Mouse (Mus musculus) activated CD4-positive, CD25-positive, alpha-beta regulatory T cell, adult 4 months (primary cell): ENCODE measurements around the gene Gm5592. TPM values are rescaled to one million over a fixed set of nuclear protein-coding genes. Genes with fewer than 3 reads are reported as not detected.
"Not testable (repeated sequence)": the region's sequence is repeated elsewhere in the genome, so short reads cannot be mapped to it uniquely, and the experiment has no call there.

ENCODE experiments used
- ATAC-seq: one replicate; pipeline ENCODE4 v1.8.0; 2017
- polyA plus RNA-seq, 2 experiments: library from polyadenylated mRNA; unstranded; fragments of 100-300 nt; shearing (Covaris generic); gene quantifications; one replicate each; pipeline ENCODE4 v1.2.1; 2017

The Gm5592 gene
- polyA plus RNA-seq, result not detected

DNA sequence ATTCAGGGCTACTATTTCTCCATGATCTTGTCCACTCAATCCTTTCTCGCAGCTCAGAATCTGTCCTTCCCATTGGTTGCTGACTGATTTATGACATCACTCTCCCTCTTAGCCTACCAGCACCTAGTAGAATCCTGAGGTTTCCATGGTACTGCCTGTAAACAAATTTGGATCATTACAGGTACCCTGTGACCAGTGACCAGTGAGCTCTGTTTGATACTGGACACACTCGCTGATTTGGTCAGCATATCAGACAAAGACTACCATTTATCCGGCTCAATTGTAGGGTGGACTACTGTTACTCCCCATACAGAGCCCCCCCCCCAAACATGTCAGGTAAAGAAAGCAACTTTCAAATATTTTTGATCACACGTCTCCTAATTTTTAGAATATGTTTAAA, at the start of gene Gm5592:
Gene Gm5592 (plus strand): TSS at position 301 of the 400 bp plus-strand sequence.
- not testable (repeated sequence) for ATAC-seq

DNA sequence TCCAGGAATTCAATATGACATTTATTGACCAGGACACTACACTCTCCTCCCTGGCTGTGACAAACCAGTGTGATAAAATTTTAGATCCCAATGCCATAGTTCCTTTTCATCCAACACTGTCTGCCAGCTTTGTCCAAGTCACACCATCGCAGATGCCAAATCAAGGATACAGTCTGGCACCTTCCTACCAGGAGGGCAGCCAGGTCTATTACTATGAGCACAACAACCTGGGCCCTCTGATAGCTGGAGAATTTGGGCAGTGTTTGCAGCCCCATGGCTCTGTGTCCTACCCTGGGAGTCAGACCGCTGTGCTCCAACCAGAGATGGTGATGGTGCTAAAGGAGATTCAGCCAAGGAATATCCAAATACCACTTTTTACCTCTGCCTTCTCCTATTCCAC, 2.2 kb downstream of the Gm5592 start:
- ATAC-seq, result not testable (repeated sequence)

DNA sequence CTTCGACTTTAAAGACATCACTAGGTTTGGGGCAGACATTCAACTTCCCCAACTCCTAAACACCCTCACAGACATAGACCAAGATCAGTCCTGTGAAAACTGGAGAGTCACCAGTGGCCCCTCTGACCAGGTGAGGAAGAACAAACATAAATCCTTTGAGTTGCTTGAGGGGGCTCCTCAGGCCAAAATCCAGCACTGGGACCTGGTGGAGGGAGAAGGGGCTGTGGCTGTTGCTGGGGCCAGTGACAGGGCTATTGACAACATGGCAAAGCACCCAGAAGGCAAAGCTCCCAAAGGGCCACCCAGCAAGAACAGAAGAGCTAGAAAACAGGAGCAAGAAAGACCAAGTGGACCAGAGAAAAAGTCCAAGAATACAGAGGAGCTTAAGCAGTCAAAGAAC, 4.2 kb downstream of the Gm5592 start:
- not testable (repeated sequence) for ATAC-seq

DNA sequence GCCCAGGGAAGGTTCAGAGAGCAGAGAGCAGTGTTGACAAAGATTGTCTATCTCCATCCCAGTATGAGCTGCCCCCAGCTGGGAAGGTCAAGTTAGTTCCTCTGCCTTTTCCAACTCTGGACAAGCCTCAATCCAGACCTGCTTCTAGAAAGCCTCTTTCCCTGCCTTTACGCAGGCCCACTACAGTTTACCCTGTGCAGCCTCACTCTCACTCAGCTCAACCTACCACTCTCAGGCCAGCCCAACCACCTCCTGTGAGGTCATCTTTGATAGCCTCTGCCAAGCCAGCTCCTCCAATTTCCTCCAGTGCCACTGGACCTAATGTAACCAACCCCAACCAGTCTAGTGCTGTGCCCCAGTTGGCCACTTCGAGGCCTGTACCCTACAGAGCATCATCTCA, 4.9 kb downstream of the Gm5592 start:
- ATAC-seq, result not testable (repeated sequence)

DNA sequence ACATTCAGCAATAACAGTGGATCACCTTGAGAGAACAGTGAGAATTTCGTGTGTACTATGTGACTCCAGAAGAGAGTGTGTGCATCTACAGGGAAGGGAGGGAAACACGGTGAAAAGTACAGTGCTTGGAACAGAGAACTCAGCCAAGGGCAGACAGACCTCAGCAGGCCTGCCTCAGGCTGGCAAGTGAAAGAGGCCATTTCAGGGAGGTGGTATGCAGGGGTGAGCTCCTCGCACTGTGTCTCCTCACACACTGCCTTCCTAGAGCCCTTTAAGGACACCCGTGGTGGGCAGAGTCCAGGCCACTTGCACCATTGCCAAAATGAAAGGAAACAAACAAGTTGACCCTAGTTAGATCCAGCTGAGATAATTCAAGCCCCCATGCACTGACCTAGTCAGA, 40.0 kb downstream of the Gm5592 start:
- no peak for ATAC-seq

Other genes with a start within 250 kb of the Gm5592 start
- not detected for gene 4930433I11Rik, start 166.3 kb upstream of the Gm5592 start, polyA plus RNA-seq
- not detected for gene Gm4884, start 121.1 kb upstream of the Gm5592 start, polyA plus RNA-seq
- gene AI987944, start 239.5 kb downstream of the Gm5592 start, polyA plus RNA-seq, result 10 to 100 TPM; 43.0 to 45.0 TPM